Mouse (Mus musculus) layer of hippocampus, adult 11-12 months (tissue): ENCODE data around the gene Lamc1.
A peak's percentile ranks its signal among the peaks of the same experiment; 100 is the strongest.
"Not testable (repeated sequence)": the region's sequence is repeated elsewhere in the genome, so short reads cannot be mapped to it uniquely, and the experiment has no call there.

Source experiments
- DNase-seq: peaks from one replicate; pipeline ENCODE4 v3.0.0; 2022; ENCODE audit warnings: low spot score

Lamc1 gene

DNA sequence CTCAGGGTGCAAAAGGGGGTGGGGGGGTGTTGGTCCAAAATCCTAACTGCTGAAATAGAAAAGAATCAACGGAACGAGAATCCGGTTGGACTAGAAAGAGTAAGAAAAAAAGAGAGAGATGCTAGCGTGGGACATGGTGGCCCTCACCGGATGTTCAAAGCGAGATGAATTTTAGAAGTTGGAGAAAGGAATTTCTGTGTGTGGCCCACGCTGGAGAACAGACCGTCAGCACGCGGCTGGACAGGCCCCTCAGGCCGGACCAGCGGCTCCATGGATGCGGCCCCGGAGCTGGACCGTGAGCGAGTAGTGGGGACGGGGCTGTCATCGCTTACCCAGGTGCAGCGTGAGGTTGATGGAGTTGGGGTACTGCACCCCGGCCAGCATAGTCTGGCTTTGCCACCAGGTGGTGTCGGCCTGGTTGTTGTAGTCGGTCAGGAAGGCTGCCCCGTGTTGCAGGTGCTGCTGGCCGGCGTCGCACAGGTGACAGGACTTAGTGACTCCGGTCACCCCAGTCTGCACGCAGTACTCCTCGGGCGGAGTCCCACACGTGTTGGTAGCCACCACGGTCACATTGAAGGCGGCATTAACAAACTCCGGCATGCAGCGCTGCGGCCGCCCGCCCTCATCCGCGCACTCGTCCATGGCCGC, 666 bp downstream of the Lamc1 start:
- DNase-seq, result peak; percentile 44

GRCm38 (mm10) chr1:153331206-153331605, 1.4 kb downstream of the Lamc1 start:
- DNase-seq, result no peak

GRCm38 (mm10) chr1:153329306-153329705, 3.3 kb downstream of the Lamc1 start:
- DNase-seq, result no peak

- no peak for DNase-seq
These were observed 5.5 kb downstream of the Lamc1 start for GRCm38 (mm10) chr1:153327063-153327462.

DNA sequence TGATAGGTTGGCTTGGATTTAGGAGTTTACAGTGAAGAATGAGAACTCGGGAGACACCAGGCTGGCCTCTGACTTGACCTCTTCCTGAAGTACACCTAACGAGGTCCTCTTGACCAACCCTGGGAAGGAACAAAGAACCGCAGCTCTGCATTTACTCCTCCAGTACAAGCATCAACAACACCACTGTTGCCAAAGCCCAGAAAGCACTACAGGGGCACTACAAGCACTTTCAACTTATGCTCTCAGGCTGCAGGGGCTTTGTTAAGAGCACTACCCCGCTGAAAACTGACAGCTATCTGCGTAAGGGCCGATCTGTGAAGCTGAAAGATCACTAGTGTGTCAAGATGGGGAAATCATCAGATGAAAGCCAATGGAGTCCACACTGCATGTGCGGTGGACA, 6.4 kb downstream of the Lamc1 start:
- DNase-seq, result no peak

DNA sequence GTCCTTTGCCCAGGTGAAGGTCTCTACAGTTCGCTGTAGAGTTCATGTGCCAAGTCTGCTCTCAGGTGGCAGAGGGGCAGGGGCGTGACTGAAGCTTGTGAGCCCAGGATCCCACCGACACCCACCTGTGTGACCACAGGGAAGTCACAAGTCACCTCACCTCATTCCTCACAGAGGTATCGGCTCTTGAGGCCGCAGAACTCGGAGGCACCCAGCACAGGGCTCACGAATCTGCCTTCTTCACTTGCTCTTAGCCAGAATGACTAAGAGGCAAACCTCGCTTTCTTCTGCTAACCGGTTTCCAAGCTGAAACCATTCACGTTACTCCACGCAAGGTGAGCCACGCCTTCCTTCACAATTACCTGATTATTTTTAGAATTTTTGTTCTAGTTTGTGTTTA, 11.2 kb downstream of the Lamc1 start:
- DNase-seq, result no peak

- no peak for DNase-seq
These were observed 11.9 kb downstream of the Lamc1 start for GRCm38 (mm10) chr1:153320554-153321147.

- DNase-seq, result no peak
These were observed 12.5 kb downstream of the Lamc1 start for GRCm38 (mm10) chr1:153320121-153320520.

GRCm38 (mm10) chr1:153318741-153319140, 13.8 kb downstream of the Lamc1 start:
- no peak for DNase-seq

DNA sequence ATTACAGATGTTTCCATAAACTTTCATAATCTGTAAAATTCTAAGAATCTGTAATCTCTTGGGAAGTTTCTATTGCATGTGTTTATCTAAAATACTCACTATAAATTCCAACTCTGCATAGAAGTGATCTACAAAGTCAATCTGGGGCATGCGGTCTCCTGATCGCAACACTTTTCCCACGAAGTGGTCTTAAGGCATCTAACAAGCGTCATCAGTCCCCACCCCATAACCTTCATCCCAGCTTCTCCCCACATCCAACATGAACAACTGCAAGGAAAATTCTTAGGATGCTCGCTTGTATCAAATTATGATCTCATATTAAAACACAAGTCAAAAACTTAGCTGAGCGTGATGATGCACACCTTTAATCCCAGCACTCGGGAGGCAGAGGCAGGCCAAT, 14.3 kb downstream of the Lamc1 start:
- DNase-seq, result no peak

DNA sequence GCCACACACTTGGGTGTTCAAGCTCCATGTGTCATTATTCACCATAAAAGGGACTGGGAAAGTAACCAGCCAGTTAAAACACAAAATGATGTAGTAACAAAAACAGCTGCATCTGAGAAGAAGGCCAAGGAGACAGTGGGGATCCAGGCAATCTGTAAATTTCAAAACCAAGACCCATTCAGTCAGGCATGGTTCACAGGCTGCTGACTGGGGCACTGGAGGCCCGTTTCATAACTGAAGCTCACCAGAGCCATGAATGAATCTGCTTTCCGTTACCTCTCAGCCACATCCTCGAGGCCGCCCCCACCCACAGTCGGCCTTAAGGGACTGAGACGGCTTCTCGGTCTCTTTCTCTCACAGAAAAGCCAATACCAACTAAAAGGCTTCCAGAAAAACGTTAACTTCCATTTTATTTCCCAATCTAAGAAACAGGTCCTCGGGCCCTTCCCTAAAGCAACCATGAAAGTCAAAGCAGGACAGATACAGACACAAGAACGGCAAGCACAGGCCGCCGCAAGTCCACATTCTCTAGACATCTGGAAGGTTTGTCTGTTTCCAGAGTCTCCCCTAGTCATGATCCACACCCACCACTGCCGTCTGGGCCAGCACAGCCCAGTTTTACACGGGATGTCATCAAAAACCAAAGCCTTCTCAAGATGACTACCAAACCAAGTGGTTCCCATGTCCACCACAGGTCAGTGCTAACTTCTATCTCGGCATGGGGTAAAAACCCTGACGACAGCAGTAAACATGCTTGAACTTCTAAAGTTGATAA, 14.9 kb downstream of the Lamc1 start:
- no peak for DNase-seq

GRCm38 (mm10) chr1:153316956-153317355, 15.6 kb downstream of the Lamc1 start:
- no peak for DNase-seq

- no peak for DNase-seq
These were observed 16.3 kb downstream of the Lamc1 start for GRCm38 (mm10) chr1:153316286-153316685.

DNA sequence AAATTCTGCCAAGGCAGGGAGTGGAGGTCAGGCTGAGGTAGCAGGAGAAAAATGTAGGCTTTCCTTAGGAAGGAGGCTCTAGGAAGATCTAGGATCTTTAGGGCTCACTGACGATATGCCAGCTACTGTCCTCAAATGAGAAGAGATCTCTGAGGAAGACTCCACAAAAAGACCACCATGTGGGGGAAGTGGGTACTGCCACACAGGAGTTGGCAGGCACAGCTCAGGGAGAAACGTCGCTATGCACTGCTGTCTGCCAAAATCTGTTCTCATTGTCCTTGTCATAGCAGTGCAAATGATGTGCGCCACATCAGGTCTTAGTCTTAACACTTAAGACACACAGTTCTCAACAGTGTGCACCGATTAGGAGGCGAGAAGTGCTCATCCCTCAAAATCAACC, 17.5 kb downstream of the Lamc1 start:
- DNase-seq, result no peak

DNA sequence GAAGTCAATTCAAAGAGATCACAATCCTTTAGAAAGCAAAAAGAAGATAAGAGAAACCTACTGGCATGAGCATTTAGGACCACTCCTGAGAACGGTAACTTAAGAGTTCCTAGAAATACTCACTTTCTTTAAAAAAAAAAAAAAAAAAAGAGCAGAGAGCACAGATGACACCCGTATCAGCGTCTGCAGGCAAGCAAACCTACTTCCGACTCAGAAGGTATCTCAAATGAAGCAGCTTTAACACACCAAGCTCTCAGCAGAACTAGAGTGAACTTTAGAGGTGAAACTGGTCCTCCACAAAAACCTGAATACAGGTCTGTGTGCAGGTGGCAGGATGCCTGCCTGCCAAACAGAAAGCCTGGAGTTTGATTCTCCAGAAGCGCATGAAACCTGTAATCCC, 19.6 kb downstream of the Lamc1 start:
- no peak for DNase-seq

DNA sequence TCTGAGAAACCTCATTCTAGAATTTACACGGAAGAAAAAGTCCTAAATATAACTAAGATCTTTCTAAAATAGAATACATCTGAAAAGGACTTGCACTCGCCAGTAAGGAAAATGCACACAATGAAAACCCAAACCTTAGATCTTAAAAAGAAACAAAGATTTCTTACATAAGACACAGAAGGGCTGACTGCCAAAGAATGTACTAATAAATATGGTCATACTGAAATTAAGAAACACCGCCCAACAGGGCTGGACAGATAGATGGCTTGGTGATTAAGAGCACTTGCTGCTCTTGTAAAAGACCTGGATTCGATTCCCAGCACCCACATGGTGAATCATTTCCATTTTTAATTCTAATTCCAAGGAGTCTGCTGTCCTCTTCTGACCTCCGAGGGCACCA, 22.4 kb downstream of the Lamc1 start:
- no peak for DNase-seq

GRCm38 (mm10) chr1:153309310-153309709, 23.3 kb downstream of the Lamc1 start:
- DNase-seq, result no peak

DNA sequence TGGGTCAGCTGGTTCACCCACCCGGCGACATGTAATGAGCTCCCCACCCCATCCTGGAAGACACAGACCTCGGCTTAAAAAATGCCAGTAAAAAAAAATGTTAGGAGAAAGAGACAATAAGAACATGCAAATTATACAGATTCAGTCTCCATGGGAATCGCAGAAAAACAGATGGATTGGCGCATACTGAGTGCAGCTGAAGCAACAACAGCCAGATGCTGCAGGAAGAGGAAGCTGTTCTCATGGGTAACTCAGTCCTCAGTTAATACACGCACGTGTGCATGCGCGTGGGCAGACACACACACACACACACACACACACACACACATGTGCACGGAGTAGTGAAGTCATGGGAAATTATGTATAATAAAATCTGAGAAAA, 23.7 kb downstream of the Lamc1 start:
- DNase-seq, result peak; percentile 65

- DNase-seq, result peak; percentile 48
These were observed 24.2 kb downstream of the Lamc1 start for GRCm38 (mm10) chr1:153308179-153308914.

DNA sequence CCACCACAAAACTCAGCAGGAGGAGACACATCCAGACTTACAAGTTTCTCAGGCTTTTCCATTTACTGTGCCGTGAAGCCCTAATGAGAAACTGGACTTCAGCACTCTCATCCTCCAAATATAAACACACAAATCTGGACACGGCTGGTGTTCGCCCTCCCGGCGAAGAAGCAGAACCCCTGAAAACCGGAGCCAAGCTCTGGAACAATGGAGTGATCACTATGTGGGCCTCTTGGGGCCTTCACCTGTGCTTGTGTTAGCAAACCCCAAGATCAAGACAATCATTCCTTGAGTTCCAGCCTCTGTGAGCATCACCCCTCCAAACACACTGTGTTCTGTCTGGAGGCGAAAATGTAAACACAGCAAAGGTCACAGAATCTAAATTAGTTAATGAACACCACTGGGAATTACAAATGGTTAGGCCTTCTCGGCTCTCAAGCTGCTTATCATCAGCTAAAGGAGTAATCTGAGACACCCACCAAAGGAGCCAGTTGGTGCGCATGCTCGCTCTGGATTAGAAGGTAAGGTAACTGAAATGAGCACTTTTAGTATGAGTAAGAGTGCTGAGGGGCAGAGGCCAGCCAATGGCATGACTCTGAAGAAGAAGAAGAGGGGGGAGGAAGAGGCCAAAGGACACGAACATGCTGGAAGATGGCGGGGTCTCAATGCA, 24.9 kb downstream of the Lamc1 start:
- DNase-seq, result no peak

- DNase-seq, result not testable (repeated sequence)
These were observed 26.9 kb downstream of the Lamc1 start for GRCm38 (mm10) chr1:153305728-153306127.

- not testable (repeated sequence) for DNase-seq
These were observed 27.3 kb downstream of the Lamc1 start for GRCm38 (mm10) chr1:153305249-153305648.
